In genomic region chr10:93325804-93326740, GRCm38 (mm10) we compare ENCODE assay signal across 9 mouse cellular contexts. TPM values are rescaled to one million over a fixed set of nuclear protein-coding genes. Genes with fewer than 3 reads are reported as not detected.
DNase-seq lines count a peak whose midpoint lies in the region; ATAC-seq and TF ChIP-seq lines count a peak whose summit lies in the region.
"Had no signal": no experiment of that assay in that cellular context is flagged by ENCODE, and none has a peak within 500 bp of the region (broad histone marks: within the 10 kb centered on the region; RNA-seq: fewer than 3 reads in every experiment).

No protein-coding gene starts in this region.

- TF ChIP-seq EP300 in liver, postnatal 0 days (IDR thresholded peaks at IDR 0.05; ENCODE audit: low read depth), result no peak

- no peak overlapping the region for H3K4me2 ChIP-seq in liver, postnatal 0 days (ENCODE audit: low read depth, low read length)
- no peak overlapping the region for H3K4me2 ChIP-seq in forebrain, embryonic 16.5 days (ENCODE audit: low read length)
- H3K4me2 ChIP-seq in hindbrain, embryonic 14.5 days (replicated peaks), result no peak overlapping the region
- H3K4me2 ChIP-seq: limb, embryonic 12.5 days had no signal

- WGBS in liver, postnatal 0 days (ENCODE audit: insufficient replicate concordance), result 35% methylated on average over 12 of the region's 12 CpGs
- 80% methylated on average over 12 of the region's 12 CpGs for WGBS in forebrain, embryonic 16.5 days
- 74% methylated on average over 12 of the region's 12 CpGs for WGBS in hindbrain, embryonic 14.5 days

- H3K27me3 ChIP-seq in liver, postnatal 0 days (ENCODE audit: insufficient read depth, low read length), result no peaks in the 10 kb centered on the region
- H3K27me3 ChIP-seq in forebrain, embryonic 16.5 days (replicated peaks; ENCODE audit: control insufficient read depth, insufficient read depth, low read length), result no peaks in the 10 kb centered on the region
- H3K27me3 ChIP-seq in hindbrain, embryonic 14.5 days (ENCODE audit: control insufficient read depth, insufficient read depth, low read length), result no peaks in the 10 kb centered on the region
- H3K27me3 ChIP-seq: limb, embryonic 12.5 days had no signal

- no peak overlapping the region for H3K4me3 ChIP-seq in liver, postnatal 0 days (ENCODE audit: low read depth, low read length)
- no peak overlapping the region for H3K4me3 ChIP-seq in forebrain, embryonic 16.5 days (replicated peaks; ENCODE audit: low read length)
- H3K4me3 ChIP-seq in hindbrain, embryonic 14.5 days (replicated peaks; ENCODE audit: low read length), result no peak overlapping the region
- H3K4me3 ChIP-seq: limb, embryonic 12.5 days had no signal

- H3K27ac ChIP-seq in liver, postnatal 0 days (ENCODE audit: low read depth), result peak overlapping the region; percentile 66; the same call in 1 of the 2 replicates
- no peak overlapping the region for H3K27ac ChIP-seq in forebrain, embryonic 16.5 days (ENCODE audit: low read length)
- no peak overlapping the region for H3K27ac ChIP-seq in hindbrain, embryonic 14.5 days
- H3K27ac ChIP-seq: limb, embryonic 12.5 days had no signal

- no peak overlapping the region for H3K9ac ChIP-seq in liver, postnatal 0 days (replicated peaks)
- no peak overlapping the region for H3K9ac ChIP-seq in forebrain, embryonic 16.5 days (replicated peaks; ENCODE audit: low read depth, low read length)
- no peak overlapping the region for H3K9ac ChIP-seq in hindbrain, embryonic 14.5 days
- H3K9ac ChIP-seq: limb, embryonic 12.5 days had no signal

- DNase-seq in 3T3-L1 (ENCODE audit: low read depth, low spot score) (peak; percentile 88), R1 (ENCODE audit: low read depth, low spot score) (peak; percentile 58)
- DNase-seq in liver, postnatal 0 days, result peak; percentile 35
- no peak for DNase-seq in right cerebral cortex, postnatal 36 days (ENCODE audit: low spot score in 2 of 2)
- DNase-seq in hindbrain, embryonic 14.5 days (ENCODE audit: low spot score), result no peak
- DNase-seq in urinary bladder, postnatal 10 days (ENCODE audit: low spot score), result no peak

- no peak for TF ChIP-seq CTCF in liver, postnatal 0 days (IDR thresholded peaks at IDR 0.05; ENCODE audit: low read depth)

- peaks cover 14% of the 10 kb centered on the region for H3K4me1 ChIP-seq in liver, postnatal 0 days (ENCODE audit: insufficient read depth)
- H3K4me1 ChIP-seq in forebrain, embryonic 16.5 days (replicated peaks; ENCODE audit: control insufficient read depth, insufficient read depth, low read length), result no peaks in the 10 kb centered on the region
- H3K4me1 ChIP-seq in hindbrain, embryonic 14.5 days (replicated peaks; ENCODE audit: control insufficient read depth, insufficient read depth, low read length), result no peaks in the 10 kb centered on the region

- ATAC-seq in hematopoietic stem cell, adult 5-6 weeks (replicated peaks in 1 of 2; ENCODE audit: insufficient read depth in 1 of 2, low FRiP score in 2 of 2, low TSS enrichment in 1 of 2, low read depth in 1 of 2, poor library complexity in 2 of 2, severe bottlenecking in 2 of 2), result peak; percentile 28 to 51; a peak in 2 of 4 replicates
- ATAC-seq in liver, postnatal 0 days, result peak; percentile 72
- no peak for ATAC-seq in forebrain, embryonic 16.5 days
- no peak for ATAC-seq in hindbrain, embryonic 14.5 days (ENCODE audit: low FRiP score)

- no peaks in the 10 kb centered on the region for H3K36me3 ChIP-seq in liver, postnatal 0 days (replicated peaks; ENCODE audit: insufficient read depth, low read length)
- H3K36me3 ChIP-seq in forebrain, embryonic 16.5 days (ENCODE audit: control insufficient read depth, insufficient read depth), result no peaks in the 10 kb centered on the region
- no peaks in the 10 kb centered on the region for H3K36me3 ChIP-seq in hindbrain, embryonic 14.5 days (replicated peaks; ENCODE audit: control insufficient read depth, insufficient read depth)
- H3K36me3 ChIP-seq: limb, embryonic 12.5 days had no signal

- no peaks in the 10 kb centered on the region for H3K9me3 ChIP-seq in liver, postnatal 0 days (ENCODE audit: low read length)
- H3K9me3 ChIP-seq in forebrain, embryonic 16.5 days (ENCODE audit: control insufficient read depth, low read length), result no peaks in the 10 kb centered on the region
- H3K9me3 ChIP-seq in hindbrain, embryonic 14.5 days (ENCODE audit: control insufficient read depth, low read length), result no peaks in the 10 kb centered on the region
- H3K9me3 ChIP-seq: limb, embryonic 12.5 days had no signal

RNA-seq across cellular contexts. Expression of gene Elk3, which starts 15.1 kb away (rescaled TPM):
- 40.1 and 46.4 TPM in 2 replicates for total RNA-seq in hematopoietic stem cell, adult 5-6 weeks (2017)
- polyA plus RNA-seq in liver, postnatal 0 days (2015; fragmentation: Nextera tagmentation; extraction: Ambion mirVana), result 6.2 and 7.9 TPM in 2 replicates
- polyA plus RNA-seq in forebrain, embryonic 16.5 days (2015; fragmentation: Nextera tagmentation; extraction: Ambion mirVana), result 6.6 and 9.8 TPM in 2 replicates
- polyA plus RNA-seq in hindbrain, embryonic 14.5 days (2014; fragmentation: Nextera tagmentation; extraction: Ambion mirVana), result 7.9 and 11.3 TPM in 2 replicates

Comparison
In these comparisons a context has a peak if more than half of its experiments do, and no peak if none do; other contexts are left out.
1. DNase-seq: peak in 3T3-L1 (single experiment), R1 (single experiment) and liver, postnatal 0 days (single experiment); none in right cerebral cortex, postnatal 36 days (0 of 2), hindbrain, embryonic 14.5 days (single experiment) and urinary bladder, postnatal 10 days (single experiment).
2. ATAC-seq: peak in hematopoietic stem cell, adult 5-6 weeks (2 of 2) and liver, postnatal 0 days (single experiment); none in forebrain, embryonic 16.5 days (single experiment) and hindbrain, embryonic 14.5 days (single experiment).